Mouse (Mus musculus): ENCODE results near the gene Pip5k1b.

Gene Pip5k1b

GRCm38 (mm10) chr19:24335611-24336343 is 219.9 kb downstream of the Pip5k1b start:
- no peak for TF ChIP-seq GATA4 (IDR thresholded peaks at IDR 0.05; ENCODE audit: insufficient replicate concordance, low read length)

- TF ChIP-seq GATA4 (IDR thresholded peaks at IDR 0.05; ENCODE audit: insufficient replicate concordance, low read length): no peak
Measured at GRCm38 (mm10) chr19:24332956-24333355, 222.7 kb downstream of the Pip5k1b start.

- no peak for TF ChIP-seq GATA4 (IDR thresholded peaks at IDR 0.05; ENCODE audit: insufficient replicate concordance, low read length)
Measured at GRCm38 (mm10) chr19:24331274-24331673, 224.4 kb downstream of the Pip5k1b start.

- TF ChIP-seq GATA4 (IDR thresholded peaks at IDR 0.05; ENCODE audit: insufficient replicate concordance, low read length): no peak
Measured at GRCm38 (mm10) chr19:24330366-24330765, 225.3 kb downstream of the Pip5k1b start.

- no peak for TF ChIP-seq GATA4 (IDR thresholded peaks at IDR 0.05; ENCODE audit: insufficient replicate concordance, low read length)
Measured at GRCm38 (mm10) chr19:24327921-24328320, 227.8 kb downstream of the Pip5k1b start.

GRCm38 (mm10) chr19:24326969-24327368 is 228.7 kb downstream of the Pip5k1b start:
- TF ChIP-seq GATA4 (IDR thresholded peaks at IDR 0.05; ENCODE audit: insufficient replicate concordance, low read length): no peak

- TF ChIP-seq GATA4 (IDR thresholded peaks at IDR 0.05; ENCODE audit: insufficient replicate concordance, low read length): no peak
Measured at GRCm38 (mm10) chr19:24325692-24326091, 230.0 kb downstream of the Pip5k1b start.

- TF ChIP-seq GATA4 (IDR thresholded peaks at IDR 0.05; ENCODE audit: insufficient replicate concordance, low read length): no peak
Measured at GRCm38 (mm10) chr19:24323841-24324613, 231.6 kb downstream of the Pip5k1b start.

GRCm38 (mm10) chr19:24321900-24322311 is 233.8 kb downstream of the Pip5k1b start:
- TF ChIP-seq GATA4 (IDR thresholded peaks at IDR 0.05; ENCODE audit: insufficient replicate concordance, low read length): no peak

GRCm38 (mm10) chr19:24321211-24321899 is 234.3 kb downstream of the Pip5k1b start:
- no peak for TF ChIP-seq GATA4 (IDR thresholded peaks at IDR 0.05; ENCODE audit: insufficient replicate concordance, low read length)

- TF ChIP-seq GATA4 (IDR thresholded peaks at IDR 0.05; ENCODE audit: insufficient replicate concordance, low read length): no peak
Measured at GRCm38 (mm10) chr19:24318172-24318571, 237.5 kb downstream of the Pip5k1b start.

- TF ChIP-seq GATA4 (IDR thresholded peaks at IDR 0.05; ENCODE audit: insufficient replicate concordance, low read length): no peak
Measured at GRCm38 (mm10) chr19:24317731-24318130, 237.9 kb downstream of the Pip5k1b start.

- no peak for TF ChIP-seq GATA4 (IDR thresholded peaks at IDR 0.05; ENCODE audit: insufficient replicate concordance, low read length)
Measured at GRCm38 (mm10) chr19:24317038-24317591, 238.6 kb downstream of the Pip5k1b start.

GRCm38 (mm10) chr19:24316060-24316725 is 239.5 kb downstream of the Pip5k1b start:
- no peak for TF ChIP-seq GATA4 (IDR thresholded peaks at IDR 0.05; ENCODE audit: insufficient replicate concordance, low read length)

- no peak for TF ChIP-seq GATA4 (IDR thresholded peaks at IDR 0.05; ENCODE audit: insufficient replicate concordance, low read length)
Measured at GRCm38 (mm10) chr19:24315234-24315633, 240.4 kb downstream of the Pip5k1b start.
